Mouse (Mus musculus) forebrain, embryonic 10.5 days (tissue): ENCODE results near the gene Cdh13. TPM values are rescaled to one million over a fixed set of nuclear protein-coding genes. Genes with fewer than 3 reads are reported as not detected.

Experiments
- DNase-seq: peaks from one replicate; pipeline ENCODE4 v3.0.0-alpha.2; 2017; ENCODE audit warnings: low spot score; ENCODE audit errors: extremely low spot score
- H3K27ac ChIP-seq: fragments of 300-500 bp; sonication (generic); 2 replicates; pipeline ENCODE4 v1.5.1; 2016; ENCODE audit warnings: mild to moderate bottlenecking
- H3K27me3 ChIP-seq: fragments of 300-500 bp; sonication (generic); 2 replicates; pipeline ENCODE4 v1.6.1; 2016; ENCODE audit warnings: mild to moderate bottlenecking; ENCODE audit not compliant: poor library complexity, severe bottlenecking
- H3K36me3 ChIP-seq: fragments of 300-500 bp; sonication (generic); replicated peaks from 2 replicates; pipeline ENCODE4 v1.6.1; 2016; ENCODE audit warnings: mild to moderate bottlenecking, moderate library complexity
- H3K4me1 ChIP-seq: fragments of 300-500 bp; sonication (generic); 2 replicates; pipeline ENCODE4 v1.6.1; 2016
- H3K4me3 ChIP-seq: fragments of 300-500 bp; sonication (generic); 2 replicates; pipeline ENCODE4 v1.5.1; 2016; ENCODE audit warnings: mild to moderate bottlenecking, moderate library complexity
- H3K9me3 ChIP-seq: fragments of 300-500 bp; sonication (generic); 2 replicates; pipeline ENCODE4 v1.6.1; 2016; ENCODE audit warnings: mild to moderate bottlenecking, moderate library complexity
- WGBS: fragments of 180-500 bp; shearing (Covaris S2); methylation state at CpG from one replicate; pipeline ENCODE4 v1.1.7; 2016; 5-methylcytosine and 5-hydroxymethylcytosine counted together
- polyA plus RNA-seq: library from polyadenylated mRNA; unstranded; fragments of >200 nt; fragmentation: Nextera tagmentation; extraction: Ambion mirVana; gene quantifications from 2 replicates; pipeline ENCODE4 v1.2.1, GENCODE M21; 2016

Cdh13 gene
- polyA plus RNA-seq = 3.3 and 3.7 TPM in 2 replicates

DNA sequence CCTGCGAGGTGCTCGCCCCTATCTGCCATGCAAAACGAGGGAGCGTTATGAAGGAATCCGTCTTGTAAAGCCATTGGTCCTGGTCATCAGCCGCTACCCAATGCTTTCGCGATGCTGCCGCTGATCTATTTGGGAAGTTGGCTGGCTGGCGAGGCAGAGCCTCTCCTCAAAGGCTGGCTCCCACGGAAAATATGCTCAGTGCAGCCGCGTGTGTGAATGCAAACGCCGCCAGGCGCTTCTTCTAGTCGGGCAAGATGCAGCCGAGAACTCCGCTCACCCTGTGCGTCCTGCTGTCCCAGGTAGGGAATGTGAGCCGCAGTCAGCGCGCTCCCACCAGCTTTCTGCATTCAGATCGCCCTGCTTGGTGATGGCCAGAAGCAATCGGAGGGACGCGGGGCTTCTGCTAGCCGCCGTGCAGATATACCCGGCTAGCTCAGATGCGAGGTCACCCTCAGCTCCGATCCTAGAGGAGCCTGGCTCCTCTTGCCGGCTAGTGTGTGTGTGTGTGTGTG is at the start of gene Cdh13:
Gene Cdh13 (plus strand): TSS at position 134 of the 512 bp plus-strand sequence.
- H3K27me3 ChIP-seq = peaks cover 66% of the 10 kb centered on the region
- peak within 1 kb of the TSS; percentile 86 for H3K27ac ChIP-seq

DNA sequence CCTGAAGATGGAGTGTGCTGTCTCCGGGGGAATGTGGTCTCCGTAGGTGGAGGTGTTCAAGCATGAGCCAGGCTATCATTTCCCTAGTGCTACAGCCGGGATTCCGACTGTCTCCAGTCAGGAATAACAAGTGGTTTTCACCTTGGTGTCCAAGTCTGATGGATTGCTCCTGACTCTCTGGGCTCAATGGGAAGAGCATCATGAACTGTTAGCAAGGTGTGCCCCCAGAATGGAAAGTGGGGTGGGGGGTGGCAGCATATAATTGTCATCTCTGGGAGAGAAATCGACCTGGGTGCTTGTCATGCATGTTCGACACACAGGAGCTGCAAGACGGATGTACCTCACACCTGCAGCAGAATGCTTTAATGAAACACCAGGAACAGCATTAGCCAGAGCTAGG is 47.9 kb upstream of the Cdh13 start:
- no peak overlapping the region for H3K4me3 ChIP-seq
- no peaks in the 10 kb centered on the region for H3K27me3 ChIP-seq
- H3K9me3 ChIP-seq = no peaks in the 10 kb centered on the region
- 91% methylated on average over 7 of the region's 7 CpGs for WGBS
- no peak overlapping the region for H3K27ac ChIP-seq
- no peaks in the 10 kb centered on the region for H3K4me1 ChIP-seq
- H3K36me3 ChIP-seq = no peaks in the 10 kb centered on the region
- DNase-seq = no peak

More for the DNA sequence above, at the start of gene Cdh13:
- no peaks in the 10 kb centered on the region for H3K9me3 ChIP-seq
- WGBS = under 1% methylated on average over 33 of the region's 33 CpGs
- H3K4me3 ChIP-seq = peak within 1 kb of the TSS; percentile 66
- H3K36me3 ChIP-seq = no peaks in the 10 kb centered on the region
- H3K4me1 ChIP-seq = peaks cover 40% of the 10 kb centered on the region
- no peak for DNase-seq

DNA sequence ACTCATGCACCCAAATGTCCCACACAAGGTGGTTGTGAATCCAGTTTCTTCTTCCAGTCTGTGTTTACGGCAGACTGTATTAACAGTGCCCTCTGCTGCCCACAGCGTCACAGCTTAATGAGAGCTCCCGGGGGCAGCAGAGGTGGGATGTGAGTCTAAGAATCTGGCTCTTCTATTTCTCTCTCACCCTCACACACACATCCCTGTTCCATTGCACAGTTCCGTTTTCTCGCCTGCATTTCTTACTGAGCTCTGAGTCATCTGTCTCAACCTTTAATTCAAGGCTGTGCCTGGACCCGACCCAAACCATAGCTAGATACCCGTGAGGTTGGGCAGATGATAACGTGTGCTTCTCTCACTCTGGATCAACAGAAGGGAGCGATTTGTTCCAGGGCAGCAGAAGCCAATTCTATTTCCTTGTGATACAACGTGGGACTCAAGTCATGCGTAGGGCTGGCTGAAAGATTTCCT is 46.3 kb upstream of the Cdh13 start:
- Histone ChIP-seq H3K36me3 (no peaks in the 10 kb centered on the region), H3K4me1 (no peaks in the 10 kb centered on the region), H3K4me3 (no peak overlapping the region), H3K9me3 (no peaks in the 10 kb centered on the region), H3K27me3 (no peaks in the 10 kb centered on the region), H3K27ac (no peak overlapping the region)
- no peak for DNase-seq
- 81% methylated on average over 11 of the region's 11 CpGs for WGBS

DNA sequence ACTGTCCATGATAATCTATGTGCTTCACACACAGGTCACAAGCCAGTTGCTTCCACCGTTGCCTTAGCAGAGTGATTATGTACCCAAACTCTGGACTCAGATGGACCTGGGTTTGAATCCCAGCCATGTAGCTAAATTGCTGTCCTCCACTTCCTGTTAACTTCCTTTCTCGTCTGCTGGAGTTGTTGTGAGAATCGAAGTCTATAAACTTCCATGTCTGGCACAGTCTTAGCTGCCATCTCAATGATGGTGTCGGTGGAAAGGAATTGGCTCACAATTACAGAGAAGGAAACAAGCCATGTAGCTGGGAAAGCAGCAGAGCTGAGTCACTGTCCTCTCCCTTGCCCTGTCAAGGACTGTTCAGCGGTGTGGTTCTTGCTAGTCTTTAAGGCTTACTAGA is 45.4 kb upstream of the Cdh13 start:
- Histone ChIP-seq H3K4me3 (no peak overlapping the region), H3K36me3 (no peaks in the 10 kb centered on the region), H3K4me1 (no peaks in the 10 kb centered on the region), H3K9me3 (no peaks in the 10 kb centered on the region), H3K27ac (no peak overlapping the region), H3K27me3 (no peaks in the 10 kb centered on the region)
- 91% methylated on average over 5 of the region's 5 CpGs for WGBS
- DNase-seq = no peak

DNA sequence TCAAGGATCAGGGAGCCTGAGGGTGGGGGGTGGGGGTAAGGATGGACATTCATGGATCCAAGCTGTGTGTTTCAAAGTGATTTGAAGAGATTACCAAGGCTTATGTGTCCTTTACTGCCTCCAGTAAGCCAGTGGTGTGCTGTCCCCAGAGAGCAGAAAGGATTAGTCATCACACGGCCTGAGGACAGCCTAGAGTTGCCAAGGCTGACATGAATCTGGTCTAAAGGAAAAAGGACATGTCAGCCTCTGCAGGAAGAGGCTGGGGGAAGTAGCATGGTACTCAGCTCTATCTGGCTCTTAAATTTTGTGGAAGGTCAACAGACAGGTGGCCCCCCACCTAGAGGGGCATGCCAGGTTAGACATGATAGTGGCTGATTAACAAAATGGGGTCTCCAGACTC is 44.3 kb upstream of the Cdh13 start:
- H3K27ac ChIP-seq = no peak overlapping the region
- no peak for DNase-seq
- H3K4me3 ChIP-seq = no peak overlapping the region
- H3K36me3 ChIP-seq = no peaks in the 10 kb centered on the region
- H3K27me3 ChIP-seq = no peaks in the 10 kb centered on the region
- 71% methylated on average over 1 of the region's 1 CpGs for whole genome bisulfite sequencing
- H3K9me3 ChIP-seq = no peaks in the 10 kb centered on the region
- H3K4me1 ChIP-seq = no peaks in the 10 kb centered on the region

DNA sequence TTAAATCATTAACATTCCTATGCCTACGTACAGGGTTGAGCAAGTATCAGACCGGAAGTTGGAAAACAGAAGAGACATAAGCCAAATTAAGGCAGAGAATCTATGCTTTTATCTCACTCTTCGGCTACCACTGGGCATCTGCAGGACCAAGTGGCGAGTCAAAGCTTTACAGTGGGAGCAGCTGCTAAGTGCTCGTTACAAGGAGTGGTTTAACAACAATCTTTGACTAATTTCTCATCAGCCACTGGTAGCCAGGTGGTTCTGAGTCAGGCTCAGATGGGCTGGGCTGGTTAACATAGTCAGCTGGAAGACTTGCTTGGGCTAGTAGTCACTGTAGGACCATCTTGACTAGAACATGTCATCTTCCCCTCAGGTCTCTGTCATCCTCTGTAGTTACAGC is 34.2 kb upstream of the Cdh13 start:
- 91% methylated on average over 5 of the region's 5 CpGs for WGBS
- DNase-seq = no peak
- Histone ChIP-seq H3K27me3 (no peaks in the 10 kb centered on the region), H3K36me3 (no peaks in the 10 kb centered on the region), H3K9me3 (no peaks in the 10 kb centered on the region), H3K4me3 (no peak overlapping the region), H3K4me1 (no peaks in the 10 kb centered on the region), H3K27ac (no peak overlapping the region)

DNA sequence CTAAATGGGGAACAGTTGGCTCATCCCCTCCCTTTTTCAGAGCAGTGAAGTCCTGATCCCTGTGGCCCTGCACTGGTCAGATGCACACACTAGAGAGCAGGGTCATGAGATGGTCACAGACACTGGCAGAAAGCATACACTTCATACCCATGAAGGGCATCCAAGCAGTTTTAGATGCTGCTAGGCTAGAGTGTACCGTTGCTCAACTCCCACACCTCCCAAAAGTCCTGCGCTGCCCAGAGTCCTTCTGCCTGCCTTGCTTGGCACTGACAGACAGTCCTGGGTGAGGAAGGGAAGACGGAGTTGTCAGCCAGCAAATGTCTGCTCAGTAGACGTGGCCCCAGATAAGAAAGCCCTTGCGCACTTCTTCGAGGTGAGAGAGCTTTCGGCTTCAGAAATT is 33.6 kb upstream of the Cdh13 start:
- H3K4me1 ChIP-seq = no peaks in the 10 kb centered on the region
- H3K27me3 ChIP-seq = no peaks in the 10 kb centered on the region
- no peaks in the 10 kb centered on the region for H3K36me3 ChIP-seq
- H3K4me3 ChIP-seq = no peak overlapping the region
- no peak for DNase-seq
- no peak overlapping the region for H3K27ac ChIP-seq
- H3K9me3 ChIP-seq = no peaks in the 10 kb centered on the region
- 94% methylated on average over 7 of the region's 7 CpGs for WGBS

DNA sequence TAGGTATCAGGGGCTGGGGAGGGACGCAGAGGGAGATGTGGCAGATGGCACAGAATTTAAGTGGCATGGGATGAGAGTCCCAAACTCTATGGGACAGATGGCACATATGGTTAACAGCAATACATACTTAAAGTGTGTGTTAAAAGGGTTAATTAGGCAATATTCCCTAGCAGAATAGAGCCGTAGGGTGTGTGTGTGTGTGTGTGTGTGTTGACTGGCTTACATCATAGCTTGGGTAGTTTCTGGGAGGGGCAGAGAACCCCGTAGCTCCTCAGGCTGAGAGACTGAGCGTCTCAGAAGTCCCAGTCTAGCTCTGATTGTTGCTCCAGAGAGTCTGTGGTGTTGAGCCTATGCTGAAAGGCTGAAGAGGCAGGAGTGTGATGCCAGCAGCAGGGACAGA is 20.4 kb upstream of the Cdh13 start:
- Histone ChIP-seq H3K27ac (no peak overlapping the region), H3K27me3 (no peaks in the 10 kb centered on the region), H3K4me1 (no peaks in the 10 kb centered on the region), H3K4me3 (no peak overlapping the region), H3K9me3 (no peaks in the 10 kb centered on the region), H3K36me3 (no peaks in the 10 kb centered on the region)
- no peak for DNase-seq
- WGBS = 76% methylated on average over 4 of the region's 4 CpGs

DNA sequence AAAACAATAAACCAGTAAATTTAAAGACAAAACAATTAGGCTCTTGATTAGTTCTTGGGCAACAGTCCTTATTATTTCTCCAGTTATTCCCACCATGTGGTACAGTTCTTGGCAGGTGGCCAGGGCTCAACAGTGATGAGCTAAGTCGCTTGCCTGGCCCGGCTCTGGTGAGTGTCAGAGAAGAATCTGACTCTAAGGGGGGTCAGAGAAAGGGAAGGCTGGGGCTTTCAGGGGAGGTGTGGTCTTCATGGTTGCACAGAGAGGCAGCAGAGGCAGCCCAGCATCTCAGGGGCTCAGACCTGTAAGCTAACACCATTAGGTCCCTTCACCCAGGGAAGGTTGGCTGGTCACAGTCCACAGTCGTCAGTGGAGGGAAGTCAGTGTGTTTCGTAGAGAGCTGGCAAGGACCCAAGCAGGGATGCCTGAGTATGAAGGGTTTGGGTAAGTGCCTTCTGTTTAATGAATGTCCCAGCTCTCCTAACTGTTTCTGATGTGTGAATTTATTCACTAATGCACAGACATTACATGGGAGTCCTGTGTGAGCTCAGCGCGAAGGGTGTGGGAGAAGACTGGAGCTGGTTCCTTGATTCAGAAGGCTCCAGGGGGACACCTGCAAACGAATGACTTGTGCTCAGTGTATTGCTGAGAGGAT is 12.7 kb upstream of the Cdh13 start:
- Histone ChIP-seq H3K27ac (no peak overlapping the region), H3K27me3 (no peaks in the 10 kb centered on the region), H3K4me1 (peaks cover 13% of the 10 kb centered on the region; the same call in 1 of the 2 replicates), H3K9me3 (no peaks in the 10 kb centered on the region), H3K4me3 (no peak overlapping the region), H3K36me3 (no peaks in the 10 kb centered on the region)
- WGBS = 76% methylated on average over 7 of the region's 7 CpGs
- DNase-seq = no peak

DNA sequence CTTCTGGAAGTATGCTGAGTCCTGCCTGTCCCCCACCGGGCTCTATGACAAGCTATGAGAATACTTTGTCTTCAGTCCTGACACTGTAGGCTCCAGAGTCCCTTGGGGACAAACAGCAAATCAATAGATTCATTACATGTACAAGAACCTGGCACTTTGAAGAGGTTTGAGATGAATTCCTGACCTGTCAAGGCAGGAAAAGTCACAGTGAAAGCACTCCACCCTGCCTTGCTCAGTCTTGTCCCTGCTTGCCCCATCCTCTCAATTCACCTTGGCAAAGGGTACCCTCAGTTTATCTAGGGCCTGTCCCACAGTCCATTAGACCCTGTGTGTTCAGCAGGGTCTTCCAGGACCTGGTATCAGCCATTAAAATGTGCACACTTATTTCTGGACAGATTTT is 11.0 kb upstream of the Cdh13 start:
- WGBS = 83% methylated on average over 1 of the region's 1 CpGs
- no peaks in the 10 kb centered on the region for H3K9me3 ChIP-seq
- no peaks in the 10 kb centered on the region for H3K27me3 ChIP-seq
- H3K4me1 ChIP-seq = peaks cover 13% of the 10 kb centered on the region; the same call in 1 of the 2 replicates
- no peaks in the 10 kb centered on the region for H3K36me3 ChIP-seq
- no peak overlapping the region for H3K4me3 ChIP-seq
- H3K27ac ChIP-seq = no peak overlapping the region
- no peak for DNase-seq

DNA sequence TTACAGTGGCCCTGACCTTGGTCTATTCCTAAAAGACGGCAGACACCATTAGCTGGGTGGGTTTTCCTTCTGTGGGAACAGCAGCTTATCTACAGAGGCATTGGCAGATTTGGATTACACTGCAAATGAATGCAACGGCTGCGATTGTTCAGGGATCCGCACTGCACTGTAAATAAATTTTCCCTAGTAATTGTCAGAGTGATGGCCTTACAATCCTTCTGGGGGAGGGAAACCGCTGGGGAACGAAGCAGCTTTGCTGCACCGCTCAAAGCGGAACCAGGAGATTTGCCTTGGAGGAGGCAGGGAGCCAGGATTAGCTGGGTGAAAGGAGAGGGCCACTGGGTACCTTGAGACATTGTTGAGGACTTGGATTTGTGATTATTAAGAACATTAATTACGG is 9.3 kb upstream of the Cdh13 start:
- DNase-seq = no peak
- H3K9me3 ChIP-seq = no peaks in the 10 kb centered on the region
- H3K36me3 ChIP-seq = no peaks in the 10 kb centered on the region
- peaks cover 13% of the 10 kb centered on the region; the same call in 1 of the 2 replicates for H3K4me1 ChIP-seq
- H3K4me3 ChIP-seq = no peak overlapping the region
- H3K27ac ChIP-seq = no peak overlapping the region
- H3K27me3 ChIP-seq = no peaks in the 10 kb centered on the region
- WGBS = 81% methylated on average over 9 of the region's 9 CpGs

DNA sequence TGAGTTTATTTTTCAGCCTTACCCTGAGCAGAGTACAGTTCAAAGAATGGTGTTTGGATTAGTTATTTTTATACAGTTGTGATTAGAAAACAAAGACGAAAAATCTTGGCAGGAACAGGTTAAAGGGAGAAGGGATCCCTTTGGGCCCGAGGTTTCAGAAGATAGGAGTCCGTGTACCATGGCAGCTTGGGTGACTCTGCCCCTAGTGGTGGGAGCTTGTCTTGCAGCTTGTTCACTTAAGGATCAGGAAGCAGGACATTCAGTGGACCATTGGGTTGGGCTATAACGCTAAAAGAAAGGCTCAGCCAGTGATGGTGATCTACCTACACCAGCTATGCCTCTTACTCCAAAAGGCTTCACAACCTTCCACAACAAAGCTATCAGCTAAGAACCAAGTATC is 8.8 kb upstream of the Cdh13 start:
- H3K27me3 ChIP-seq = no peaks in the 10 kb centered on the region
- peak; percentile 68 for DNase-seq
- WGBS = 11% methylated on average over 4 of the region's 4 CpGs
- no peaks in the 10 kb centered on the region for H3K9me3 ChIP-seq
- no peaks in the 10 kb centered on the region for H3K36me3 ChIP-seq
- no peak overlapping the region for H3K27ac ChIP-seq
- H3K4me1 ChIP-seq = peaks cover 13% of the 10 kb centered on the region; the same call in 1 of the 2 replicates
- H3K4me3 ChIP-seq = no peak overlapping the region

DNA sequence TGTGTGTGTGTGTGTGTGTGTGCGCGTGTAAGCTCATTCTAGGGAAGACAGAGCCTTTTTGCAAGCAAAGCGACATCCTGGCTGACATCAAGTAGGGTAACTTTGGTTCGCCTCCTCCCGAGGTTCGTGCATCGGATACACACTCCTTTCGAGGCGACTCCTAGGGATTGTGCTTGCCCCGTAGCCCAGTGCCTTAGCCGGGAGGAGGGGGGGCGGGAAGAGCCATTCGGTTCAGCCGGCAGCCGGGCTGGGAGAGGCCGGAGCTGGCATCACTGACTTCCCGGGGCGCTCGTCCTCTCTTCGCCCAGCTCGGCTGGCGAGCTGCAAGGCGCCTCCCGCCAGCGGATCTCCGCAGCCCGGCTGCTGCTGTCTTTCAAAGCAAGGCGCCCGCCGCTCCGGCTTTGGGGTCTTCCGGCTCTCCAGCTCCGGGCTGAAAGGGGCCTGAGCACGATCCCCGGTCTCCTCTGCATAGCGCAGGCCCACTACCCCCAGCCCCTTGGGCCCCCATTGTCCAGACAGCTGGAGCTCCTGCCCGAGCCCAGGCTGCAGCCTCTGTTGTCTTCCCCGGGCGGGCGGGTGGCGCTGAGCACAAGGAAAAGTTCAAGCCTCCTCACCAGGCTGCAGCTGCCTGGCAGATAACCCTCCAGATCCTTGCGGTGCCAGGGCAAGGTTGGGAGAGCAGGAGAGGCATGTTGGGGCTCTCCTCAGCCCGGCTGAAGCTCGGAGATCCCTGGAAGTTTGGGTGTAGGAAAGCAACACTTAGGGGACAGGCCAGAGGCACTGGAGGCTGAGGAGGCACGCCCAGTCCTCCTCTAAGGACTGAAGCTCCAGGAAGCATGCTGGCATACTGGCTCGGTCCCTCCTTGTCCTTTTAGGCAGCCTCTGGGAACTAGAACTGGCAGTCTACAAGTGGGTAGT is 838 bp downstream of the Cdh13 start:
- under 1% methylated on average over 44 of the region's 46 CpGs for WGBS
- H3K27ac ChIP-seq = peak overlapping the region; percentile 86
- no peaks in the 10 kb centered on the region for H3K36me3 ChIP-seq

More for the DNA sequence above, 838 bp downstream of the Cdh13 start:
- peak; percentile 70 for DNase-seq
- no peaks in the 10 kb centered on the region for H3K9me3 ChIP-seq
- peaks cover 66% of the 10 kb centered on the region for H3K27me3 ChIP-seq
- peaks cover 40% of the 10 kb centered on the region for H3K4me1 ChIP-seq
- H3K4me3 ChIP-seq = peak overlapping the region; percentile 66
